Comparison of ENCODE assay signal across 12 mouse cellular contexts in the genomic region with DNA sequence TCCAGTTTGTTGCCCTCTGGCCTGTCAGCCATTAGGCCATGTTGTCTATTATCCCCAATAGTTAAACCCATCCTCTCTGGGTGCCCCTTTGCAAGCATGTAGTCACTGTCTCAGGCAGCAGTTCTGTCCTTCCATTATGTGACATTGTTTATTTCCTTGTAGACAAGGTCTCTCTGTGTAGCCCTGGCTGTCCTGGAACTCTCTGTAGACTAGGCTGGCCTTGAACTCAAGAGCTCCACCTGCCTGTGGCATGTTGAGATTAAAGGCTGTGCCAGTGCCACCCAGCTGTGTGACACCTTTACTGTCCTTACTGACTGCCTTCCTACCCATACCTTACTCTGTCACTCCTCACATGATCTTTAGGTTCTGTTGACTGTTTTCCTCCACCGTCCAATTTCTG. TPM values are rescaled to one million over a fixed set of nuclear protein-coding genes. Genes with fewer than 3 reads are reported as not detected.
DNase-seq lines count a peak whose midpoint lies in the region; ATAC-seq lines count a peak whose summit lies in the region.
"Had no signal": no experiment of that assay in that cellular context is flagged by ENCODE, and none has a peak within 500 bp of the region (broad histone marks: within the 10 kb centered on the region; RNA-seq: fewer than 3 reads in every experiment).

No protein-coding gene starts in this region.

- H3K9ac ChIP-seq in kidney, embryonic 16.5 days (replicated peaks; ENCODE audit: low read length), result no peak overlapping the region
- H3K9ac ChIP-seq: heart, embryonic 13.5 days; limb, embryonic 15.5 days; midbrain, embryonic 12.5 days had no signal

- no peaks in the 10 kb centered on the region for H3K27me3 ChIP-seq in kidney, embryonic 16.5 days (ENCODE audit: insufficient read depth, low read length)
- H3K27me3 ChIP-seq: heart, embryonic 13.5 days; limb, embryonic 15.5 days; midbrain, embryonic 12.5 days had no signal

- peaks cover 41% of the 10 kb centered on the region for H3K36me3 ChIP-seq in kidney, embryonic 16.5 days (ENCODE audit: insufficient read depth, low read length)

- H3K4me3 ChIP-seq in kidney, embryonic 16.5 days (ENCODE audit: low read length), result no peak overlapping the region
- H3K4me3 ChIP-seq: heart, embryonic 13.5 days; limb, embryonic 15.5 days; midbrain, embryonic 12.5 days had no signal

- peaks cover 17% of the 10 kb centered on the region for H3K4me1 ChIP-seq in kidney, embryonic 16.5 days (ENCODE audit: insufficient read depth, low read length)

- 82% methylated on average over 1 of the region's 1 CpGs for WGBS in kidney, embryonic 16.5 days

- H3K27ac ChIP-seq in kidney, embryonic 16.5 days (ENCODE audit: low read length), result no peak overlapping the region
- H3K27ac ChIP-seq: heart, embryonic 13.5 days; limb, embryonic 15.5 days; midbrain, embryonic 12.5 days had no signal

- peak; percentile 32 for DNase-seq in adrenal gland, postnatal 14 days
- DNase-seq in adrenal gland, adult 8-10 months, result no peak
- DNase-seq in kidney, postnatal 10 days, result peak; percentile 51
- peak; percentile 55 for DNase-seq in 416B (ENCODE audit: low read depth)
- peak; percentile 66 for DNase-seq in induced T-regulatory cell, adult 2 months (ENCODE audit: low read depth)
- no peak for DNase-seq in heart, postnatal 25 days (ENCODE audit: low spot score)

- no peaks in the 10 kb centered on the region for H3K9me3 ChIP-seq in kidney, embryonic 16.5 days (ENCODE audit: low read length)
- H3K9me3 ChIP-seq: heart, embryonic 13.5 days; limb, embryonic 15.5 days; midbrain, embryonic 12.5 days had no signal

- intact Hi-C loops in heart, postnatal 25 days (cut with DNase I), result loop anchor here (2.0 to 5.0 kb wide), 2 partner anchors 24 to 125 kb away; no protein-coding TSS in a partner anchor

- no peak overlapping the region for H3K4me2 ChIP-seq in kidney, embryonic 16.5 days (replicated peaks; ENCODE audit: low read depth, low read length)
- H3K4me2 ChIP-seq: heart, embryonic 13.5 days; limb, embryonic 15.5 days; midbrain, embryonic 12.5 days had no signal

- ATAC-seq in kidney, embryonic 16.5 days (ENCODE audit: low FRiP score, low TSS enrichment), result no peak
- no peak for ATAC-seq in inflammation-experienced regulatory T-cells, adult 6 months

RNA-seq across cellular contexts. Expression of gene Tmem203, which starts 2.9 kb away (rescaled TPM):
- 25.6 and 31.0 TPM in 2 replicates for total RNA-seq in adrenal gland, postnatal 14 days (2021)
- 10 to 100 TPM; 28.4 to 43.0 (median 31.5) TPM for total RNA-seq in adrenal gland, adult 8-10 months (2022)
- polyA plus RNA-seq in kidney, embryonic 16.5 days (2015; fragmentation: Nextera tagmentation; extraction: Ambion mirVana), result 24.8 and 25.6 TPM in 2 replicates
- 10 to 100 TPM in 1 of 3 experiments, 1 to 10 TPM in 2; 8.3 to 13.7 (median 8.7) TPM for polyA plus RNA-seq in inflammation-experienced regulatory T-cells, adult 6 months (2017; shearing (Covaris generic))
- total RNA-seq in heart, postnatal 25 days (2021), result 10 to 100 TPM; 12.6 to 13.2 TPM

RNA-seq across cellular contexts. Expression of gene AL732309.1, which starts 5.7 kb away (rescaled TPM):
- total RNA-seq in adrenal gland, postnatal 14 days (2021), result 3.3 and 3.9 TPM in 2 replicates
- total RNA-seq in adrenal gland, adult 8-10 months (2022), result 1 to 10 TPM; 2.2 to 8.9 (median 6.1) TPM
- polyA plus RNA-seq in kidney, embryonic 16.5 days (2015; fragmentation: Nextera tagmentation; extraction: Ambion mirVana), result 6.1 and 7.0 TPM in 2 replicates
- 1 to 10 TPM; 2.3 to 9.2 (median 4.0) TPM for polyA plus RNA-seq in inflammation-experienced regulatory T-cells, adult 6 months (2017; shearing (Covaris generic))
- total RNA-seq in heart, postnatal 25 days (2021), result 1 to 10 TPM; 1.5 to 1.7 TPM

RNA-seq across cellular contexts. Expression of gene Cysrt1, which starts 10.1 kb away (rescaled TPM):
- not detected in 2 replicates for total RNA-seq in adrenal gland, postnatal 14 days (2021)
- total RNA-seq in adrenal gland, adult 8-10 months (2022), result not detected
- 0.21 and 0.30 TPM in 2 replicates for polyA plus RNA-seq in kidney, embryonic 16.5 days (2015; fragmentation: Nextera tagmentation; extraction: Ambion mirVana)
- polyA plus RNA-seq in inflammation-experienced regulatory T-cells, adult 6 months (2017; shearing (Covaris generic)), result not detected
- not detected for total RNA-seq in heart, postnatal 25 days (2021)
- total RNA-seq: adrenal gland, adult 18-20 months had no signal
- polyA plus RNA-seq: heart, embryonic 13.5 days; midbrain, embryonic 12.5 days had no signal

RNA-seq across cellular contexts. Expression of gene Tprn, which starts 10.1 kb away (rescaled TPM):
- 10.9 and 13.4 TPM in 2 replicates for total RNA-seq in adrenal gland, postnatal 14 days (2021)
- total RNA-seq in adrenal gland, adult 8-10 months (2022), result 10 to 100 TPM; 10.3 to 14.5 (median 11.1) TPM
- polyA plus RNA-seq in kidney, embryonic 16.5 days (2015; fragmentation: Nextera tagmentation; extraction: Ambion mirVana), result 12.0 and 12.1 TPM in 2 replicates
- 1 to 10 TPM; 3.4 to 4.7 (median 3.9) TPM for polyA plus RNA-seq in inflammation-experienced regulatory T-cells, adult 6 months (2017; shearing (Covaris generic))
- 1 to 10 TPM; 3.6 to 6.0 TPM for total RNA-seq in heart, postnatal 25 days (2021)

RNA-seq across cellular contexts. Expression of gene Rnf208, which starts 10.3 kb away (rescaled TPM):
- 7.2 and 7.9 TPM in 2 replicates for total RNA-seq in adrenal gland, postnatal 14 days (2021)
- 10 to 100 TPM; 10.3 to 18.0 (median 12.3) TPM for total RNA-seq in adrenal gland, adult 8-10 months (2022)
- 24.0 and 26.3 TPM in 2 replicates for polyA plus RNA-seq in kidney, embryonic 16.5 days (2015; fragmentation: Nextera tagmentation; extraction: Ambion mirVana)
- 1 to 10 TPM in 1 of 3 experiments, under 1 TPM in 2; 0.53 to 1.6 (median 0.99) TPM for polyA plus RNA-seq in inflammation-experienced regulatory T-cells, adult 6 months (2017; shearing (Covaris generic))
- under 1 TPM in 1 of 2 experiments, not detected in 1; 0.53 TPM for total RNA-seq in heart, postnatal 25 days (2021)

Comparison
In these comparisons a context has a peak if more than half of its experiments do, and no peak if none do; other contexts are left out.
1. DNase-seq: peak in adrenal gland, postnatal 14 days (single experiment), kidney, postnatal 10 days (single experiment), 416B (single experiment) and induced T-regulatory cell, adult 2 months (single experiment); none in adrenal gland, adult 8-10 months (single experiment) and heart, postnatal 25 days (single experiment).